Mouse (Mus musculus) liver, embryonic 12.5 days (tissue): ENCODE results near the gene Rbfox3. TPM values are rescaled to one million over a fixed set of nuclear protein-coding genes. Genes with fewer than 3 reads are reported as not detected.

Experiments
- ATAC-seq: fragments of 200-750 bp; cut with Nextera tagmentation; 2 replicates; pipeline ENCODE4 v1.8.0; 2017; ENCODE audit warnings: moderate number of reproducible peaks, mild to moderate bottlenecking, moderate library complexity
- H3K27ac ChIP-seq: fragments of 300-500 bp; sonication (generic); 2 replicates; pipeline ENCODE4 v1.5.1; 2016; ENCODE audit warnings: mild to moderate bottlenecking
- H3K27me3 ChIP-seq: fragments of 300-500 bp; sonication (generic); replicated peaks from 2 replicates; pipeline ENCODE4 v1.6.1; 2016; ENCODE audit warnings: mild to moderate bottlenecking, moderate library complexity
- H3K36me3 ChIP-seq: fragments of 300-500 bp; sonication (generic); 2 replicates; pipeline ENCODE4 v1.6.1; 2016; ENCODE audit warnings: mild to moderate bottlenecking, moderate library complexity
- H3K4me1 ChIP-seq: fragments of 300-500 bp; sonication (generic); 2 replicates; pipeline ENCODE4 v1.6.1; 2016
- H3K4me2 ChIP-seq: fragments of 300-500 bp; sonication (generic); 2 replicates; pipeline ENCODE4 v1.6.1; 2016; ENCODE audit warnings: mild to moderate bottlenecking, moderate library complexity
- H3K4me3 ChIP-seq: fragments of 300-500 bp; sonication (generic); 2 replicates; pipeline ENCODE4 v1.5.1; 2016; ENCODE audit warnings: mild to moderate bottlenecking, moderate library complexity
- H3K9ac ChIP-seq: fragments of 300-500 bp; sonication (generic); 2 replicates; pipeline ENCODE4 v1.6.1; 2016; ENCODE audit warnings: mild to moderate bottlenecking, moderate library complexity
- H3K9me3 ChIP-seq: fragments of 300-500 bp; sonication (generic); replicated peaks from 2 replicates; pipeline ENCODE4 v1.6.1; 2016; ENCODE audit warnings: mild to moderate bottlenecking, moderate library complexity
- WGBS: fragments of 180-500 bp; shearing (Covaris S2); methylation state at CpG from one replicate; pipeline ENCODE4 v1.1.7; 2016; ENCODE audit not compliant: insufficient replicate concordance; 5-methylcytosine and 5-hydroxymethylcytosine counted together
- polyA plus RNA-seq: library from polyadenylated mRNA; unstranded; fragments of >200 nt; fragmentation: Nextera tagmentation; extraction: Ambion mirVana; gene quantifications from 2 replicates; pipeline ENCODE4 v1.2.1, GENCODE M21; 2016

Gene Rbfox3
- polyA plus RNA-seq, 1 experiment from 2014 or later: 0.46 TPM

GRCm38 (mm10) chr11:118899771-118900545 is 11.4 kb downstream of the Rbfox3 start:
- Histone ChIP-seq H3K4me2 (no peak overlapping the region), H3K4me3 (no peak overlapping the region), H3K27ac (no peak overlapping the region), H3K27me3 (peaks cover 20% of the 10 kb centered on the region), H3K4me1 (no peaks in the 10 kb centered on the region), H3K9ac (no peak overlapping the region), H3K9me3 (no peaks in the 10 kb centered on the region), H3K36me3 (no peaks in the 10 kb centered on the region)
- no peak for ATAC-seq
- WGBS: 53% methylated on average over 26 of the region's 26 CpGs

DNA sequence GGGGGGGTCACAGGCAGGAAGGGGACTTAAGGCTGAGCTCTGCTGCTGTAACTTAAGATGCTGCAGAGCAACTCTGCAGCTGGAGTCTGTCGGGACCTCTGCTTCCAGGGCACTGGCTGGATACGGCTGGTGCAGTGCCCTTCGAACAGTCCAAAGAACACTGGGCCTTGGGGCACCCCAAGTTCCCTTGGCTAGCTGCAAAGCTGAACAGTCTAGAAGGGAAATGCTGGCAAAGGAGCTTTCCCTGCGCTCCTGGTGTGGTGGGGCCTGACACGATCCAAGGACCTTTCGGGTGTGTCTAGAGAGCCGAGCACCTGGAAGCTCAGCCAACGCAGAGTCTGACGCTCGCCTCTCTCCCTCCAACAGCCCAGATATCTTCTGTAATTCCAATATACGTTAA is 12.8 kb downstream of the Rbfox3 start:
- ATAC-seq: no peak
- H3K4me3 ChIP-seq: no peak overlapping the region
- H3K4me2 ChIP-seq: no peak overlapping the region
- H3K4me1 ChIP-seq: no peaks in the 10 kb centered on the region
- peaks cover 16% of the 10 kb centered on the region for H3K27me3 ChIP-seq
- no peaks in the 10 kb centered on the region for H3K9me3 ChIP-seq
- H3K9ac ChIP-seq: no peak overlapping the region
- WGBS: 70% methylated on average over 11 of the region's 11 CpGs
- no peak overlapping the region for H3K27ac ChIP-seq
- H3K36me3 ChIP-seq: no peaks in the 10 kb centered on the region

- 64% methylated on average over 10 of the region's 10 CpGs for WGBS
- no peaks in the 10 kb centered on the region for H3K4me1 ChIP-seq
- no peak overlapping the region for H3K4me3 ChIP-seq
- H3K4me2 ChIP-seq: no peak overlapping the region
- H3K36me3 ChIP-seq: no peaks in the 10 kb centered on the region
- peaks cover 16% of the 10 kb centered on the region for H3K27me3 ChIP-seq
- no peak overlapping the region for H3K27ac ChIP-seq
- no peak for ATAC-seq
- H3K9me3 ChIP-seq: no peaks in the 10 kb centered on the region
- no peak overlapping the region for H3K9ac ChIP-seq
These were observed 13.2 kb downstream of the Rbfox3 start for GRCm38 (mm10) chr11:118898156-118898555.

GRCm38 (mm10) chr11:118897114-118897841 is 14.1 kb downstream of the Rbfox3 start:
- Histone ChIP-seq H3K9ac (no peak overlapping the region), H3K4me2 (no peak overlapping the region), H3K4me1 (no peaks in the 10 kb centered on the region), H3K36me3 (no peaks in the 10 kb centered on the region), H3K9me3 (no peaks in the 10 kb centered on the region), H3K27ac (no peak overlapping the region), H3K27me3 (peaks cover 16% of the 10 kb centered on the region), H3K4me3 (no peak overlapping the region)
- ATAC-seq: no peak
- WGBS: 74% methylated on average over 21 of the region's 21 CpGs

GRCm38 (mm10) chr11:118896032-118896675 is 15.2 kb downstream of the Rbfox3 start:
- H3K27ac ChIP-seq: no peak overlapping the region
- H3K4me1 ChIP-seq: no peaks in the 10 kb centered on the region
- WGBS: 61% methylated on average over 16 of the region's 16 CpGs
- H3K9ac ChIP-seq: no peak overlapping the region
- H3K27me3 ChIP-seq: peaks cover 16% of the 10 kb centered on the region
- no peaks in the 10 kb centered on the region for H3K9me3 ChIP-seq
- ATAC-seq: no peak
- H3K4me2 ChIP-seq: no peak overlapping the region
- no peaks in the 10 kb centered on the region for H3K36me3 ChIP-seq
- no peak overlapping the region for H3K4me3 ChIP-seq

DNA sequence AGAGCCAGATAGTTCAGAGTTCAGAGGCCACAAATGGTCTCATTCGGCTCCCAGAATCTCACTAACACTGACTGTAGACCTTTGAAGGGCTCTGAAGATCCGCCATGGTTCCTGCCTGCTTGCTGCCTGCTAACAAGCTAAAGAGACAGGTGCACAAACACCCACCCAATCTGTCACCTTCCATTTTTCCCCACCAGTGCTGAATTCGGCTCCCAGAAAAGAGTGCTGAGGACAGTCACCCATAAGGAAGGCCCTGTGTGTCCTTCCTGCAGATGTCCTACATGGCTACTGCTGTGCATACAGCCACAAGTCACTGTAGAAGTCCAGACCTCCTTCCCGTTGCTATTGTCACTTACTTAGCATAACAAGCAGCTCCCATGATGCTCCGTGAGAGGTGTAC is 16.6 kb downstream of the Rbfox3 start:
- H3K36me3 ChIP-seq: no peaks in the 10 kb centered on the region
- peaks cover 5% of the 10 kb centered on the region for H3K27me3 ChIP-seq

GRCm38 (mm10) chr11:118894196-118894595 is 17.2 kb downstream of the Rbfox3 start:
- Histone ChIP-seq H3K4me1 (no peaks in the 10 kb centered on the region), H3K4me3 (no peak overlapping the region), H3K4me2 (no peak overlapping the region), H3K36me3 (no peaks in the 10 kb centered on the region), H3K9ac (no peak overlapping the region), H3K27ac (no peak overlapping the region), H3K27me3 (peaks cover 7% of the 10 kb centered on the region), H3K9me3 (no peaks in the 10 kb centered on the region)
- WGBS: 63% methylated on average over 4 of the region's 4 CpGs
- no peak for ATAC-seq

More for the DNA sequence above, 16.6 kb downstream of the Rbfox3 start:
- Histone ChIP-seq H3K9me3 (no peaks in the 10 kb centered on the region), H3K4me1 (no peaks in the 10 kb centered on the region), H3K4me3 (no peak overlapping the region), H3K27ac (no peak overlapping the region), H3K9ac (no peak overlapping the region), H3K4me2 (no peak overlapping the region)
- ATAC-seq: no peak
- WGBS: 54% methylated on average over 5 of the region's 5 CpGs

- WGBS: 83% methylated on average over 5 of the region's 5 CpGs
These were observed 18.5 kb downstream of the Rbfox3 start for GRCm38 (mm10) chr11:118892876-118893275.

DNA sequence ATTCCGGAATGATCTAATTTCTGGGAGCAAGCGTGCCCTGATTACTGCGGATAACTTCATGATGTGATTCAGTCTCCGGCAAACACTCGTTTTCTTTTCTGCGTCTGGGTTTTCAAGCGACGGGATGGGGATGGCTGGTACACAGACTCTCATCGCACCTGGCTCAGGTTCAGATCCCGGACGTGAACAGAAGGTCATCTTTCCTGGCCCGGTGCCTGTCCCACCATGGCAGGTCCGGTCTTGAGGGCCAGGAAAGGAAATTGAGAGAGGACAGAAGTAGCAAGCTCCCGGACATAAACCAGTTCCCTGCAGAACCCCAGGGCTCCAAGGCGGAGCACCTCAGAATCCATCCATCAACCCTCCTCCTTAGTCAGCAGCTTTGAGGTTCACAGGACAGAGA is 19.9 kb downstream of the Rbfox3 start:
- peaks cover 8% of the 10 kb centered on the region; the same call in 1 of the 2 replicates for H3K27me3 ChIP-seq
- no peak overlapping the region for H3K9ac ChIP-seq
- no peaks in the 10 kb centered on the region for H3K36me3 ChIP-seq
- H3K4me2 ChIP-seq: no peak overlapping the region
- H3K4me3 ChIP-seq: no peak overlapping the region
- H3K9me3 ChIP-seq: no peaks in the 10 kb centered on the region
- ATAC-seq: no peak
- no peak overlapping the region for H3K27ac ChIP-seq
- no peaks in the 10 kb centered on the region for H3K4me1 ChIP-seq
- WGBS: 82% methylated on average over 15 of the region's 15 CpGs

More at GRCm38 (mm10) chr11:118892876-118893275, 18.5 kb downstream of the Rbfox3 start:
- Histone ChIP-seq H3K9me3 (no peaks in the 10 kb centered on the region), H3K4me1 (no peaks in the 10 kb centered on the region), H3K9ac (no peak overlapping the region), H3K27me3 (peaks cover 8% of the 10 kb centered on the region; the same call in 1 of the 2 replicates), H3K36me3 (no peaks in the 10 kb centered on the region), H3K4me2 (no peak overlapping the region), H3K27ac (no peak overlapping the region), H3K4me3 (no peak overlapping the region)
- ATAC-seq: no peak

- Histone ChIP-seq H3K27ac (no peak overlapping the region), H3K27me3 (peaks cover 8% of the 10 kb centered on the region; the same call in 1 of the 2 replicates), H3K4me1 (no peaks in the 10 kb centered on the region), H3K4me3 (no peak overlapping the region), H3K9ac (no peak overlapping the region), H3K9me3 (no peaks in the 10 kb centered on the region), H3K36me3 (no peaks in the 10 kb centered on the region), H3K4me2 (no peak overlapping the region)
- no peak for ATAC-seq
- 72% methylated on average over 16 of the region's 16 CpGs for WGBS
These were observed 20.4 kb downstream of the Rbfox3 start for GRCm38 (mm10) chr11:118890992-118891398.

DNA sequence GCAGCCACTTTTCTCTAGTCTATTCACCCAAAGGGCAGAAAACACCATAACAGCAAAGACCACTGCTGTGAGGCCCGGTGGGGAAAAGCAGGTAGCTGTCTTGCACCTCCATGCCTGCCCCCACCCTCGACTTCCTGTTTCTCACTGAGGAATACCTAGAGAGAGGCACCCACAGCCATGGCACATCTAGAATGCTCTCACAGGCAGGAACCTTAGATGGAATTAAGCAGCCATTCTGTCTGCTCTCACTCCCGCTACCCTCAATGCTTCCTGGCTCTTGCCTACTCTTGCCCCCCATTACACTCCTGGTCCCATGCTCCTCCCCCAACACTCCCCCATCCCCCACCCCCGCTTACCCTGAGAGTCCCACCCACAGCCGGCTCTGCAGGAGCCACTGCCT is 20.9 kb downstream of the Rbfox3 start:
- 40% methylated on average over 5 of the region's 5 CpGs for WGBS
- no peak for ATAC-seq
- Histone ChIP-seq H3K9me3 (no peaks in the 10 kb centered on the region), H3K27ac (no peak overlapping the region), H3K4me2 (no peak overlapping the region), H3K4me1 (no peaks in the 10 kb centered on the region), H3K4me3 (no peak overlapping the region), H3K36me3 (no peaks in the 10 kb centered on the region), H3K9ac (no peak overlapping the region), H3K27me3 (peaks cover 8% of the 10 kb centered on the region; the same call in 1 of the 2 replicates)

- Histone ChIP-seq H3K9ac (no peak overlapping the region), H3K9me3 (no peaks in the 10 kb centered on the region), H3K4me2 (no peak overlapping the region), H3K36me3 (no peaks in the 10 kb centered on the region), H3K4me1 (no peaks in the 10 kb centered on the region), H3K27me3 (peaks cover 8% of the 10 kb centered on the region; the same call in 1 of the 2 replicates), H3K27ac (no peak overlapping the region), H3K4me3 (no peak overlapping the region)
- no peak for ATAC-seq
- WGBS: 58% methylated on average over 4 of the region's 4 CpGs
These were observed 21.9 kb downstream of the Rbfox3 start for GRCm38 (mm10) chr11:118889500-118889899.
